Comparison of ENCODE assay signal across 23 mouse cellular contexts in genomic region chr5:72254958-72255357, GRCm38 (mm10).
DNase-seq lines count a peak whose midpoint lies in the region; ATAC-seq lines count a peak whose summit lies in the region.
"Had no signal": no experiment of that assay in that cellular context is flagged by ENCODE, and none has a peak within 500 bp of the region (broad histone marks: within the 10 kb centered on the region; RNA-seq: fewer than 3 reads in every experiment).

No protein-coding gene starts in this region.

- peaks cover 13% of the 10 kb centered on the region; the same call in 1 of the 2 replicates for H3K36me3 ChIP-seq in liver, embryonic 13.5 days
- H3K36me3 ChIP-seq: embryonic facial prominence, embryonic 15.5 days; forebrain, embryonic 12.5 days; hindbrain, embryonic 12.5 days had no signal

- DNase-seq in R1 (ENCODE audit: low read depth, low spot score): peak; percentile 11
- DNase-seq in c-Kit-positive CD71-positive TER-119-positive erythroid progenitor cells, embryonic 14.5 days (ENCODE audit: low spot score): peak; percentile 45
- DNase-seq in liver, embryonic 13.5 days: peak; percentile 27
- DNase-seq in layer of hippocampus, adult 8-10 months (ENCODE audit: low spot score in 2 of 2): no peak
- no peak for DNase-seq in embryo, embryonic 10.5 days (ENCODE audit: low spot score)
- DNase-seq in adrenal gland, postnatal 14 days: no peak
- DNase-seq: adrenal gland, adult 8-10 months; cerebellum, adult 2 months; cerebellum, postnatal 10 days; embryo, embryonic 11 days; forebrain, postnatal 0 days; gastrocnemius, postnatal 14 days; heart, postnatal 4 days had no signal

- H3K4me2 ChIP-seq in liver, embryonic 13.5 days: no peak overlapping the region
- H3K4me2 ChIP-seq: embryonic facial prominence, embryonic 15.5 days; forebrain, embryonic 12.5 days; heart, embryonic 13.5 days; hindbrain, embryonic 12.5 days had no signal

- H3K4me3 ChIP-seq in liver, embryonic 13.5 days (replicated peaks): no peak overlapping the region
- H3K4me3 ChIP-seq: embryonic facial prominence, embryonic 15.5 days; erythroblast, embryonic 14.5 days; forebrain, embryonic 12.5 days; heart, embryonic 13.5 days; hindbrain, embryonic 12.5 days had no signal

- H3K27me3 ChIP-seq in liver, embryonic 13.5 days: no peaks in the 10 kb centered on the region
- H3K27me3 ChIP-seq: CH12.LX; embryonic facial prominence, embryonic 15.5 days; forebrain, embryonic 12.5 days; heart, embryonic 13.5 days; hindbrain, embryonic 12.5 days; Patski had no signal

- H3K27ac ChIP-seq in liver, embryonic 13.5 days: no peak overlapping the region
- H3K27ac ChIP-seq: embryonic facial prominence, embryonic 15.5 days; forebrain, embryonic 12.5 days; heart, embryonic 13.5 days; hindbrain, embryonic 12.5 days had no signal

- WGBS in liver, embryonic 13.5 days (ENCODE audit: insufficient replicate concordance): 61% methylated on average over 10 of the region's 10 CpGs

- peak; percentile 77; the same call in 1 of the 2 replicates for ATAC-seq in liver, embryonic 13.5 days (ENCODE audit: low read depth)
- ATAC-seq in megakaryocyte progenitor cell, adult 5-6 weeks (replicated peaks; ENCODE audit: poor library complexity): peak; percentile 41; the same call in 1 of the 2 replicates
- ATAC-seq: forebrain, postnatal 0 days; hindbrain, embryonic 16.5 days; inflammation-experienced regulatory T-cells, adult 6 months; Patski had no signal

- H3K4me1 ChIP-seq in liver, embryonic 13.5 days (replicated peaks): peaks cover 36% of the 10 kb centered on the region
- H3K4me1 ChIP-seq: embryonic facial prominence, embryonic 15.5 days; forebrain, embryonic 12.5 days; hindbrain, embryonic 12.5 days had no signal

- no peaks in the 10 kb centered on the region for H3K9me3 ChIP-seq in liver, embryonic 13.5 days (replicated peaks)
- H3K9me3 ChIP-seq: embryonic facial prominence, embryonic 15.5 days; forebrain, embryonic 12.5 days; heart, embryonic 13.5 days; hindbrain, embryonic 12.5 days had no signal

- no peak overlapping the region for H3K9ac ChIP-seq in liver, embryonic 13.5 days
- H3K9ac ChIP-seq: embryonic facial prominence, embryonic 15.5 days; forebrain, embryonic 12.5 days; forebrain, postnatal 0 days; heart, embryonic 13.5 days; hindbrain, embryonic 12.5 days had no signal

Comparison
In these comparisons a context has a peak if more than half of its experiments do, and no peak if none do; other contexts are left out.
1. DNase-seq: peak in R1 (single experiment), c-Kit-positive CD71-positive TER-119-positive erythroid progenitor cells, embryonic 14.5 days (single experiment) and liver, embryonic 13.5 days (single experiment); none in layer of hippocampus, adult 8-10 months (0 of 2), embryo, embryonic 10.5 days (single experiment) and adrenal gland, postnatal 14 days (single experiment).